Mouse (Mus musculus) thymus, adult 2 months (tissue): ENCODE data around the gene Ppp1r15a. TPM values are rescaled to one million over a fixed set of nuclear protein-coding genes. Genes with fewer than 3 reads are reported as not detected.
A peak's percentile ranks its signal among the peaks of the same experiment; 100 is the strongest.

Experiments used
- DNase-seq: peaks from one replicate; pipeline ENCODE4 v3.0.0; 2021
- H3K27ac ChIP-seq: fragments of 200-500 bp; 2 replicates; pipeline ENCODE4 v1.5.1; 2012; ENCODE audit warnings: low read length, control low read depth; ENCODE audit not compliant: control insufficient read depth, insufficient read depth
- H3K27me3 ChIP-seq: fragments of 200-500 bp; 2 replicates; pipeline ENCODE4 v1.6.1; 2012; ENCODE audit warnings: mild to moderate bottlenecking, low read length, moderate library complexity, mixed read lengths; ENCODE audit not compliant: control insufficient read depth, insufficient read depth
- H3K36me3 ChIP-seq: fragments of 200-500 bp; 2 replicates; pipeline ENCODE4 v1.6.1; 2012; ENCODE audit warnings: mild to moderate bottlenecking, low read length, moderate library complexity; ENCODE audit not compliant: control insufficient read depth, insufficient read depth
- H3K4me1 ChIP-seq: fragments of 200-500 bp; replicated peaks from 2 replicates; pipeline ENCODE4 v1.6.1; 2012; ENCODE audit warnings: low read length; ENCODE audit not compliant: control insufficient read depth, insufficient read depth
- H3K4me3 ChIP-seq: fragments of 200-500 bp; 2 replicates; pipeline ENCODE4 v1.5.1; 2012; ENCODE audit warnings: mild to moderate bottlenecking, low read length, control low read depth, moderate library complexity; ENCODE audit not compliant: control insufficient read depth, insufficient read depth
- CTCF ChIP-seq: fragments of 200-500 bp; IDR thresholded peaks from 2 replicates; pipeline ENCODE4 v1.5.1; 2012; ENCODE audit warnings: mild to moderate bottlenecking, control low read depth, low read length, moderate library complexity, borderline replicate concordance; ENCODE audit not compliant: control insufficient read depth, poor library complexity, insufficient read depth; ENCODE audit errors: extremely low read depth
- POLR2A ChIP-seq: fragments of 200-500 bp; IDR thresholded peaks from 2 replicates; pipeline ENCODE4 v1.6.1; 2012; ENCODE audit warnings: mild to moderate bottlenecking, low read length, control low read depth, moderate library complexity; ENCODE audit not compliant: control insufficient read depth, poor library complexity, insufficient read depth; ENCODE audit errors: extremely low read depth
- WGBS: fragments of 180-500 bp; shearing (Covaris S2); methylation state at CpG from one replicate; pipeline ENCODE4 v1.1.7; 2018; 5-methylcytosine and 5-hydroxymethylcytosine counted together
- polyA plus RNA-seq: library from polyadenylated mRNA; depleted of rRNA; stranded (reverse); fragments of >200 nt; gene quantifications from 2 replicates; pipeline ENCODE4 v1.2.3, GENCODE M21; 2012

Gene Ppp1r15a
- polyA plus RNA-seq, 1 experiment, result 27.6 TPM

GRCm38 (mm10) chr7:45568601-45569473 lies 42.8 kb upstream of the Ppp1r15a start:
- H3K4me3 ChIP-seq, result no peak overlapping the region

GRCm38 (mm10) chr7:45567780-45568516 lies 41.9 kb upstream of the Ppp1r15a start:
- TF ChIP-seq CTCF (peak; percentile 64; the same call in 1 of the 2 replicates), POLR2A (peak; percentile 79)
- WGBS, result 1% methylated on average over 24 of the region's 24 CpGs
- peaks cover 36% of the 10 kb centered on the region for H3K4me1 ChIP-seq

More at GRCm38 (mm10) chr7:45568601-45569473, 42.8 kb upstream of the Ppp1r15a start:
- Histone ChIP-seq H3K36me3 (no peaks in the 10 kb centered on the region), H3K4me1 (peaks cover 45% of the 10 kb centered on the region), H3K27ac (no peak overlapping the region), H3K27me3 (no peaks in the 10 kb centered on the region)
- 81% methylated on average over 10 of the region's 10 CpGs for WGBS
- no peak for DNase-seq
- TF ChIP-seq POLR2A, result no peak

DNA sequence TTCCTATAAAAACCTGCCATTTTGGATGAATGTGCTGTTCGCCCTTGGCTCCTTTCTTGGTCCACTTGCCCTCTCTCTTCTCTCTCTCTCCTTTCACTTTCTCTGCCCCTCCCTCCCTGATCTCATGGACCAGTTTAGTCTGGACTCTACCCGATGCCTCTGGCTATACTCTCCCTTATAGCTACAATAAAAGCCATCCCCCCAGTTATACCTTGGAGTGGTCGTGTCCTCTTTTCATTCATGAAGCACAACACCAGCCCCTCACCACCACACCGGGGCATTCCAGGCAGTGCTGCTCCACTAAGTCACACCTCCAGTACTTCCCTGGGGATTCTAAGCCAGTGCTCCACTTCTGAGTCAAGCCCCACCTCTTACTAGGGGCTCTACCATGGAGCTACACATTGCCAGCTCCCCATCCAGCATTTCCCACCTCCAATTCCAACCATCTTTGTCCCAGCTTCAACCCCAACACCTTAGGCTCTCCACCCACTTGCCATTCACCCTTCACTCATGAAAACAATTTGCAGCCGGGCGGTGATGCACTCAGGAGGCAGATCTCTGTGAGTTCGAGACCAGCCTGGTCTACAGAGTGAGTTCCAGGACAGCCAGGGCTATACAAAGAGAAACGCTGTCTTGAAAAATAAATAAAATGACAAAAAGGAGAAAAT lies 41.2 kb upstream of the Ppp1r15a start:
- Histone ChIP-seq H3K4me1 (peaks cover 30% of the 10 kb centered on the region), H3K36me3 (no peaks in the 10 kb centered on the region), H3K27ac (peak overlapping the region; percentile 60; the same call in 1 of the 2 replicates), H3K27me3 (no peaks in the 10 kb centered on the region), H3K4me3 (no peak overlapping the region)
- no peak for DNase-seq
- WGBS, result 93% methylated on average over 8 of the region's 8 CpGs
- TF ChIP-seq POLR2A (no peak), CTCF (no peak)

More at GRCm38 (mm10) chr7:45567780-45568516, 41.9 kb upstream of the Ppp1r15a start:
- peak overlapping the region; percentile 60; the same call in 1 of the 2 replicates for H3K27ac ChIP-seq
- no peaks in the 10 kb centered on the region for H3K27me3 ChIP-seq
- peak overlapping the region; percentile 47 for H3K4me3 ChIP-seq
- no peaks in the 10 kb centered on the region for H3K36me3 ChIP-seq
- peak; percentile 88 for DNase-seq

DNA sequence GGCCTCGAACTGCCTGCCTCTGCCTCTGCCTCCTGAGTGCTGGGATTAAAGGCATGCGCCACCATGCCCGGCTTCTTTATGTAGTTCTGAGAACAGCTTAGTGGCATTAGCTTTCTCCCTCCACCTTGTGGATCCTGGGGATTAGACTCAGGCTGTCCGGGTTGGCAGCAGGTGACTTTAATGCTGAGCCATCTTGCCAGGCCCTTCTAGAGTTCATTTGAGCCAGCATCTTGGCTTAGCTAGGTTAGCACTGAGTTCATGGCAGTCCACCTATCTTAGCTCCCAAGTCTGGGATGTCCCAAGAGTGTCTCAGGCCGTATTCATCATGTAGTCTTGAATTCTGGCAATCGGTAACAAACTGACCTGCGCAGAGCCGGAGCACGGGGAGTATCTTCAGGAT lies 39.4 kb upstream of the Ppp1r15a start:
- H3K27me3 ChIP-seq, result no peaks in the 10 kb centered on the region
- no peaks in the 10 kb centered on the region for H3K36me3 ChIP-seq
- H3K4me3 ChIP-seq, result no peak overlapping the region
- no peak for DNase-seq
- no peak overlapping the region for H3K27ac ChIP-seq
- TF ChIP-seq CTCF, result no peak
- TF ChIP-seq POLR2A, result no peak
- WGBS, result 94% methylated on average over 9 of the region's 9 CpGs
- peaks cover 28% of the 10 kb centered on the region for H3K4me1 ChIP-seq

GRCm38 (mm10) chr7:45564811-45565210 lies 38.7 kb upstream of the Ppp1r15a start:
- H3K27me3 ChIP-seq, result no peaks in the 10 kb centered on the region
- no peaks in the 10 kb centered on the region for H3K36me3 ChIP-seq
- H3K27ac ChIP-seq, result no peak overlapping the region
- TF ChIP-seq POLR2A (no peak), CTCF (no peak)
- DNase-seq, result no peak
- WGBS, result 91% methylated on average over 2 of the region's 2 CpGs
- H3K4me1 ChIP-seq, result peaks cover 29% of the 10 kb centered on the region
- H3K4me3 ChIP-seq, result no peak overlapping the region
